Mouse (Mus musculus): ENCODE results near the gene Gm40193. TPM values are rescaled to one million over a fixed set of nuclear protein-coding genes. Genes with fewer than 3 reads are reported as not detected.
"Not testable (repeated sequence)": the region's sequence is repeated elsewhere in the genome, so short reads cannot be mapped to it uniquely, and the experiment has no call there.

The Gm40193 gene
- total RNA-seq, 2 experiments from 2014 or later, result not detected

- not testable (repeated sequence) for H3K4me3 ChIP-seq; DNase-seq (ENCODE audit: low spot score in 2 of 2); H3K27ac ChIP-seq
- peak; percentile 45 for TF ChIP-seq CTCF (conservative IDR thresholded peaks at IDR 0.05)
Measured at GRCm38 (mm10) chr11:70531065-70531464, 1.7 kb downstream of the Gm40193 start.

- no peak for TF ChIP-seq CTCF (conservative IDR thresholded peaks at IDR 0.05)
- Histone ChIP-seq H3K27ac (no peak overlapping the region), H3K4me3 (no peak overlapping the region)
- no peak for DNase-seq (ENCODE audit: low spot score in 2 of 2)
Measured at GRCm38 (mm10) chr11:70528610-70529009, 4.1 kb downstream of the Gm40193 start.

GRCm38 (mm10) chr11:70526211-70526610 lies 6.5 kb downstream of the Gm40193 start:
- TF ChIP-seq CTCF (conservative IDR thresholded peaks at IDR 0.05), result no peak
- peak overlapping the region; percentile 75; the same call in 1 of the 2 replicates for H3K4me3 ChIP-seq
- DNase-seq (ENCODE audit: low spot score in 2 of 2), result no peak
- H3K27ac ChIP-seq, result no peak overlapping the region

GRCm38 (mm10) chr11:70525726-70526125 lies 7.0 kb downstream of the Gm40193 start:
- H3K27ac ChIP-seq, result peak overlapping the region; percentile 84
- DNase-seq (ENCODE audit: low spot score in 2 of 2), result no peak
- no peak for TF ChIP-seq CTCF (conservative IDR thresholded peaks at IDR 0.05)
- H3K4me3 ChIP-seq, result peak overlapping the region; percentile 75

- Histone ChIP-seq H3K4me3 (peak within 1 kb of the TSS; percentile 75), H3K27ac (peak within 1 kb of the TSS; percentile 84)
- no peak for TF ChIP-seq CTCF (conservative IDR thresholded peaks at IDR 0.05)
- peak; percentile 88 to 96 for DNase-seq (ENCODE audit: low spot score in 2 of 2)
Measured at GRCm38 (mm10) chr11:70525184-70525678, 7.5 kb downstream of the Gm40193 start, which contains the start of gene Psmb6. Psmb6 (plus strand) TSS chr11:70525367.

GRCm38 (mm10) chr11:70524782-70525181 lies 8.0 kb downstream of the Gm40193 start:
- TF ChIP-seq CTCF (conservative IDR thresholded peaks at IDR 0.05), result no peak
- peak overlapping the region; percentile 75 for H3K4me3 ChIP-seq
- DNase-seq (ENCODE audit: low spot score in 2 of 2), result no peak
- H3K27ac ChIP-seq, result peak overlapping the region; percentile 36; the same call in 1 of the 2 replicates

- not testable (repeated sequence) for H3K4me3 ChIP-seq; DNase-seq (ENCODE audit: low spot score in 2 of 2); H3K27ac ChIP-seq
- TF ChIP-seq CTCF (conservative IDR thresholded peaks at IDR 0.05), result peak; percentile 47
Measured at GRCm38 (mm10) chr11:70523306-70523989, 9.3 kb downstream of the Gm40193 start.

- no peak for DNase-seq (ENCODE audit: low spot score in 2 of 2)
- peak; percentile 49 for TF ChIP-seq CTCF (conservative IDR thresholded peaks at IDR 0.05)
- H3K27ac ChIP-seq, result peak overlapping the region; percentile 65; the same call in 1 of the 2 replicates
- peak overlapping the region; percentile 42 for H3K4me3 ChIP-seq
Measured at GRCm38 (mm10) chr11:70520178-70520769, 12.5 kb downstream of the Gm40193 start.

- Histone ChIP-seq H3K27ac (peak within 1 kb of the TSS; percentile 65; the same call in 1 of the 2 replicates), H3K4me3 (peak within 1 kb of the TSS; percentile 42)
- TF ChIP-seq CTCF (conservative IDR thresholded peaks at IDR 0.05), result no peak
- no peak for DNase-seq (ENCODE audit: low spot score in 2 of 2)
Measured at GRCm38 (mm10) chr11:70518923-70519322, 13.8 kb downstream of the Gm40193 start, which contains the start of gene Gltpd2. Gltpd2 (plus strand) TSS chr11:70519196.

GRCm38 (mm10) chr11:70518436-70518835 lies 14.3 kb downstream of the Gm40193 start:
- Histone ChIP-seq H3K27ac (no peak overlapping the region), H3K4me3 (no peak overlapping the region)
- no peak for TF ChIP-seq CTCF (conservative IDR thresholded peaks at IDR 0.05)
- DNase-seq (ENCODE audit: low spot score in 2 of 2), result no peak

GRCm38 (mm10) chr11:70516352-70516751 lies 16.4 kb downstream of the Gm40193 start:
- peak; percentile 89 for TF ChIP-seq CTCF (conservative IDR thresholded peaks at IDR 0.05)
- no peak overlapping the region for H3K27ac ChIP-seq
- DNase-seq (ENCODE audit: low spot score in 2 of 2), result peak in 1 of 2 experiments; percentile 58
- H3K4me3 ChIP-seq, result no peak overlapping the region

- no peak for DNase-seq (ENCODE audit: low spot score in 2 of 2)
- TF ChIP-seq CTCF (conservative IDR thresholded peaks at IDR 0.05), result no peak
- no peak within 1 kb of the TSS for H3K27ac ChIP-seq
- no peak within 1 kb of the TSS for H3K4me3 ChIP-seq
Measured at GRCm38 (mm10) chr11:70514288-70514687, 18.5 kb downstream of the Gm40193 start, which contains the start of gene Vmo1. Vmo1 (minus strand) TSS chr11:70514616.

- no peak overlapping the region for H3K27ac ChIP-seq
- H3K4me3 ChIP-seq, result no peak overlapping the region
- no peak for DNase-seq (ENCODE audit: low spot score in 2 of 2)
- TF ChIP-seq CTCF (conservative IDR thresholded peaks at IDR 0.05), result no peak
Measured at GRCm38 (mm10) chr11:70513520-70513919, 19.2 kb downstream of the Gm40193 start.
